Mouse (Mus musculus): ENCODE results near the gene Stard7. TPM values are rescaled to one million over a fixed set of nuclear protein-coding genes. Genes with fewer than 3 reads are reported as not detected.

Gene Stard7
- polyA plus RNA-seq (2014; fragmentation: Nextera tagmentation; extraction: Ambion mirVana), result 86.6 and 88.7 TPM in 2 replicates

DNA sequence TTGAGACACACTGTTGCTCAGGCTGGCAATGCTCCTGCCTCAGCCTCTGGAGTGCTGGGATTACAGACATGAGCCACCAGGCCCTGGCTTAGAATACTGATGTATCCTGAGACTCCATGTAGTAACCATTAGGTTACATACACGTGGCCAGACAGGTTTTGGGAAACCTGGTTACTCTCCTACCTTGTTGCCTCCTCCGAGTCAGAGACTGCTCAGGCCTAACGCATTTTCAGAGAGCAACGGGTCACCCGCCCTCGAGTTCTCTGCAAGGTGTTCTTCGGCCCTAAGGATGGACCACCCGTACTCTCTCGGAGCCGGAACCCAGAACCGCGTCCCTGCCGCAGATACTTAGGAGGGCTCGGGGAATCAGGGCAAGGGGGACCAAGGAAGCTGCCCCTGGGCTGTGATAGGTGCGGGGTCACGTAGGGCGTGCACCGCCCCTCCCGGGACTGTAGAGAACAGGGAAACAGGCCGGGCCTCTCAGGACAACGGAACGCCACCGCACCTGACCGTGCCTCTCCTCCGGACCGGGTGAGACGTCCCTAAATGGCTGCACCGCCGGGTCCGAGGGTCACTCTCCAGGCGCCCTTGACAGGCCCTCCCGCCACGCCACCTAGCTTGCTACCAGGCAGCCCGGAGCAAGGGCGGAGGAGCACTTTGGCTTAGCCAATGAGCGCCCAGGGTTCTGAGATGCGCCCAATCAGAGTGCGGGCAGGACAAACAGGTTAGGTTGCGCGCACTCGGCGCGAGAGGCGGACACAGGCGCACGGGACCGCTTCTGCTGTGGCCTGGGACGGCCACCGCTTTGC lies at the start of gene Stard7:
TSS of gene Stard7 (plus strand) at position 728 of the 809 bp plus-strand sequence.
- TF ChIP-seq CTCF (IDR thresholded peaks at IDR 0.05; ENCODE audit: low read depth), result peak; percentile 47
- WGBS, result 1% methylated on average over 49 of the region's 49 CpGs
- DNase-seq, result peak; percentile 98

DNA sequence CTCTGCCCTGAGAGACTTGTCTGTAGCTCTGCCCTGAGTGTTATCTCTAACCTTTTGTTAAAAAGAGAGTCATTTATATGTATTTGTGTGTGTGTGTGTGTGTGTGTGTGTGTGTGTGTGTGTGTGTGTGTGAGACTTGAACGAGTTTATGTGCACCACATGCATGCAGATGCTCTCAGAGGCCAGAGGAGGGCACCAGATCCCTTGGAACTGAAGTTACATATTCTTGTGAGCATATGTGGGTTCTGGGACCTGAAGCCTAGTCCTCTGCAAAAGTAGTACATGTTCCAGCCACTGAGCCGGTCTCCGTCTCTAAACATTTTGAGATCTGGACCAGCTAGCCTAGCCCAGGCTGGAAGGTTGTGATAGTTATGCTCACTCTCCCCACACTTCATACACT lies 44.8 kb upstream of the Stard7 start:
- Histone ChIP-seq H3K36me3 (ENCODE audit: insufficient read depth) (peaks cover 96% of the 10 kb centered on the region), H3K4me3 (ENCODE audit: low read depth, low read length) (no peak overlapping the region), H3K4me1 (ENCODE audit: insufficient read depth) (no peaks in the 10 kb centered on the region), H3K27me3 (ENCODE audit: insufficient read depth, low read length) (no peaks in the 10 kb centered on the region), H3K9me3 (ENCODE audit: low read depth, low read length) (no peaks in the 10 kb centered on the region), H3K9ac (no peak overlapping the region), H3K4me2 (no peak overlapping the region), H3K27ac (ENCODE audit: low read depth) (no peak overlapping the region)
- 99% methylated on average over 3 of the region's 3 CpGs for WGBS
- TF ChIP-seq CTCF (IDR thresholded peaks at IDR 0.05; ENCODE audit: low read depth), result 0 out of 2 replicates have a peak, but pooled peaks have one; percentile 14
- DNase-seq, result no peak
- no peak for ATAC-seq (ENCODE audit: insufficient read depth)

More for the DNA sequence above, at the start of gene Stard7:
- Histone ChIP-seq H3K27ac (ENCODE audit: low read depth) (peak within 1 kb of the TSS; percentile 96), H3K9me3 (ENCODE audit: low read depth, low read length) (no peaks in the 10 kb centered on the region), H3K27me3 (ENCODE audit: insufficient read depth, low read length) (no peaks in the 10 kb centered on the region), H3K9ac (peak within 1 kb of the TSS; percentile 90), H3K4me2 (peak within 1 kb of the TSS; percentile 71), H3K4me3 (ENCODE audit: low read depth, low read length) (peak within 1 kb of the TSS; percentile 98), H3K36me3 (ENCODE audit: insufficient read depth) (0 out of 2 replicates have a peak, but pooled peaks cover 7% of the 10 kb centered on the region), H3K4me1 (ENCODE audit: insufficient read depth) (no peaks in the 10 kb centered on the region)
- peak; percentile 99 for ATAC-seq (ENCODE audit: insufficient read depth)

DNA sequence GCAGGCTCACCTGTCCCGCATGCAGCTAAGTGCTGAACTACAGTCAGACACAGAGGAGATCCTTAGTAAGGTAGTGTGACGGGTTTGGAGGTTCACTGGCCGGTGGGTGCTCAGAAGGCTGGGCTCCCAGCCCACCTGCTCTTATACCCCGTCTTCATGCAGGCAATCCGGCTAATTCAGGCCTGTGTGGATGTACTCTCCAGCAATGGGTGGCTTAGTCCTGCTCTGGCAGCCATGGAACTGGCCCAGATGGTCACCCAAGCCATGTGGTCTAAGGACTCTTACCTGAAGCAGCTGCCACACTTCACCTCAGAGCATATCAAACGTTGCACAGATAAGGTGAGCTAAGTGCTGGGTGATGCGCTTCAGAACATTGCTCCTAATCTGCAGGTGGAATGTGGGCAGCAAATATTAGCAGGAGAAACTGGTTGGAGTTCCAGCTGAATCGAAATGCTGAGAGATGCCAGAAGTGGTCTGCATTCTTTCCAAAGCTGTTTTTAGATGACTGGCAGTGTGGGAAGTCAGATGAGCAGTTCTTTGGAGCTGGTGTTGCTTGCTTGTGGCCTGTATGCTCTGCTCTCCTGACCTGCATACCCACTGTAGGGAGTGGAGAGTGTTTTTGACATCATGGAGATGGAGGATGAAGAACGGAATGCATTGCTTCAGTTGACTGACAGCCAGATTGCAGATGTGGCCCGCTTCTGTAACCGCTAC lies 32.0 kb upstream of the Stard7 start:
- 89% methylated on average over 11 of the region's 11 CpGs for WGBS

DNA sequence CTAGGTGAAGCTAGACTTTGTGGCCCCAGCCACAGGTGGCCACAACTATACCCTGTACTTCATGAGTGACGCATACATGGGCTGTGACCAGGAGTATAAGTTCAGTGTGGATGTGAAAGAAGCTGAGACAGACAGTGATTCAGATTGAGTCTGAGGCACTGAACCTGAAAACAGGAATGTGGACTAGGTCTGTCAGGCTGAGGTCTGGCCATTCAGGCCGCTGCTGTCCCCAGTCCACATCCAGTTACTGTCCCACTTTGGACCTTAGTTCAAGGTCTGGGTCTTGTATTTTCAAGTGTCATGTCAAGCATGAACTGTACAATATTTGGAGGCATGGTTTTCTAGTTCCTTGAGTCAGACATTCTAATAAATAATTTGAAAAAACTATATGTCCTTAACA lies 30.0 kb upstream of the Stard7 start:
- ATAC-seq (ENCODE audit: insufficient read depth) (no peak), DNase-seq (no peak)
- Histone ChIP-seq H3K27ac (ENCODE audit: low read depth) (no peak overlapping the region), H3K27me3 (ENCODE audit: insufficient read depth, low read length) (no peaks in the 10 kb centered on the region), H3K4me3 (ENCODE audit: low read depth, low read length) (no peak overlapping the region), H3K4me2 (no peak overlapping the region), H3K9me3 (ENCODE audit: low read depth, low read length) (no peaks in the 10 kb centered on the region), H3K36me3 (ENCODE audit: insufficient read depth) (peaks cover 89% of the 10 kb centered on the region), H3K9ac (no peak overlapping the region), H3K4me1 (ENCODE audit: insufficient read depth) (no peaks in the 10 kb centered on the region)
- WGBS, result 94% methylated on average over 2 of the region's 2 CpGs
- no peak for TF ChIP-seq CTCF (IDR thresholded peaks at IDR 0.05; ENCODE audit: low read depth)

More for the DNA sequence above, 32.0 kb upstream of the Stard7 start:
- Histone ChIP-seq H3K27ac (ENCODE audit: low read depth) (no peak overlapping the region), H3K4me1 (ENCODE audit: insufficient read depth) (no peaks in the 10 kb centered on the region), H3K27me3 (ENCODE audit: insufficient read depth, low read length) (no peaks in the 10 kb centered on the region), H3K9me3 (ENCODE audit: low read depth, low read length) (no peaks in the 10 kb centered on the region), H3K4me2 (no peak overlapping the region), H3K9ac (no peak overlapping the region), H3K36me3 (ENCODE audit: insufficient read depth) (peaks cover 94% of the 10 kb centered on the region), H3K4me3 (ENCODE audit: low read depth, low read length) (no peak overlapping the region)
- no peak for TF ChIP-seq CTCF (IDR thresholded peaks at IDR 0.05; ENCODE audit: low read depth)
- DNase-seq, result no peak
- ATAC-seq (ENCODE audit: insufficient read depth), result no peak

DNA sequence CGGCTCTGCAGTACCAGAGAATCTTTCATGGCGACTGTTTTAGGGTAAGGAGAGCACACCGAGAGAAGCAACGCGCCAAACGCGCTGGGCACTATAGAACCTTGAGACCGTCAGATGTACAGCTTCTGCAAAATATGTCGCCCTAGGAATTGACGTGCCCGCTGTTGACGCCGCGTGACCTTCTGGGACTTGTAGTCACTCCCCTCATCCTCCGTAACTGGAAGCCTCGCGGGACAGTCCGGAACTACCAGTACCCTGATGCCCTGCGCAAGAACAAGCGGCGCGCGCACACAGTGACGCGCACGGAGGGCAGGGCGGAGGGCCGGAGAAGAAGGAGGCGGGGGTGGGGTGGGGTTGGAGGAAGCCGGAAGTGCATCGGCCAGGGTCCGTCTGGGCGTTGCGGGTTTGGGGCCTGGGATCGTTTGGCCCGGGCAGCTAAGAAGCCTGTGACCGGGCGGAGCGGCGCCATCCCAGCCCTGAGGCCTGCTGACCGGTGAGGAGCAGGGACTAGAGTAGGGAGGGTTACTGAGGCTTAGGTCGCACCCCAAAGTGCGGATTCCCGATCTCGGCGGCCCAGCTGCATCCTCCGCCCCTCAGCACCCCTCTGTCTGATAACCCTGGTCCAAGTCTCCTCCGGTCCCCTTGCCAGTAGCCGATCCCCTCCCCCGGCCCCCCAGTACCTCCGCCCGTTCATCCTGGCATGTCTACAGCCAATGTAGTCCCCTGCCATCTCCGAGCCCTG lies 22.3 kb upstream of the Stard7 start, which contains the start of the genes Ciao1 and Tmem127:
TSS of gene Ciao1 (minus strand) at position 225 of the 742 bp plus-strand sequence.
TSS of gene Tmem127 (plus strand) at position 317 of the 742 bp plus-strand sequence.
- under 1% methylated on average over 53 of the region's 53 CpGs for WGBS

DNA sequence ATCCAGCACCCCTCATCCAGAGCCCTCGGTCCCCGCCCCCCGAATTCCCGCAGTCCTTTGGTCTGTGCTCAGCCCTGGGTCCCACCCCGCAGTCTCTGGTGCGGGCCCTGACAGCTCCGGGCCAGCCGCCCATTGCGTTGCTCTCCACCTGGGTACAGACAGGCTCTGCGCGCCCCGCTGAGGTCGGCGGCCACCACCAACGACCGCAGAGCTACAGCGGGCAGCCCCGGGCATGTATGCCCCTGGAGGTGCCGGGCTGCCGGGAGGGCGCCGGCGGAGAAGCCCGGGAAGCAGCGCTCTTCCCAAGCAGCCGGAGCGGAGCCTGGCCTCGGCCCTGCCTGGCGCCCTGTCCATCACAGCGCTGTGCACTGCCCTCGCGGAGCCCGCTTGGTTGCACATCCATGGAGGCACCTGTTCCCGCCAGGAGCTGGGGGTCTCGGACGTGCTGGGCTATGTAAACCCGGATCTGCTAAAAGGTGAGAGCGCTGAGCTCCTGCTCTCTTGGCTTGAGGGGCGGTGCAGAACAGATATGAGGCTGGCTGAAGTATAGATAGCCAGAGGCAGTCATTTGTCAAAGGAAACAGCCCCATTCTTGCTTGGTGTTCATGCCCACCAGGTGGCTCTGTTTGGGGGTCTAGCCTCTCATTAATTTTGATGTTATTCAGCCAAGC lies 21.5 kb upstream of the Stard7 start:
- TF ChIP-seq CTCF (IDR thresholded peaks at IDR 0.05; ENCODE audit: low read depth), result peak; percentile 45
- Histone ChIP-seq H3K27me3 (ENCODE audit: insufficient read depth, low read length) (no peaks in the 10 kb centered on the region), H3K9me3 (ENCODE audit: low read depth, low read length) (no peaks in the 10 kb centered on the region), H3K27ac (ENCODE audit: low read depth) (peak overlapping the region; percentile 69; the same call in 1 of the 2 replicates), H3K4me2 (peak overlapping the region; percentile 96), H3K4me1 (ENCODE audit: insufficient read depth) (no peaks in the 10 kb centered on the region), H3K4me3 (ENCODE audit: low read depth, low read length) (peak overlapping the region; percentile 79), H3K36me3 (ENCODE audit: insufficient read depth) (peaks cover 38% of the 10 kb centered on the region), H3K9ac (peak overlapping the region; percentile 80)
- ATAC-seq (ENCODE audit: insufficient read depth) (peak; percentile 59), DNase-seq (peak; percentile 45)
- under 1% methylated on average over 39 of the region's 39 CpGs for WGBS

More for the DNA sequence above, 22.3 kb upstream of the Stard7 start, which contains the start of the genes Ciao1 and Tmem127:
- H3K4me3 ChIP-seq (ENCODE audit: low read depth, low read length), result peak within 1 kb of the TSS; percentile 79
- peak within 1 kb of the TSS; percentile 80 for H3K9ac ChIP-seq
- no peaks in the 10 kb centered on the region for H3K4me1 ChIP-seq (ENCODE audit: insufficient read depth)
- no peaks in the 10 kb centered on the region for H3K27me3 ChIP-seq (ENCODE audit: insufficient read depth, low read length)
- 0 out of 2 replicates have a peak, but pooled peaks have one; percentile 16 for TF ChIP-seq CTCF (IDR thresholded peaks at IDR 0.05; ENCODE audit: low read depth)
- H3K9me3 ChIP-seq (ENCODE audit: low read depth, low read length), result no peaks in the 10 kb centered on the region
- DNase-seq (peak; percentile 100), ATAC-seq (ENCODE audit: insufficient read depth) (peak; percentile 99)
- H3K36me3 ChIP-seq (ENCODE audit: insufficient read depth), result peaks cover 41% of the 10 kb centered on the region
- peak within 1 kb of the TSS; percentile 69; the same call in 1 of the 2 replicates for H3K27ac ChIP-seq (ENCODE audit: low read depth)
- H3K4me2 ChIP-seq, result peak within 1 kb of the TSS; percentile 96
